Mouse (Mus musculus) hindlimb bud, embryonic 11.5 days (tissue): ENCODE measurements around the gene Cryzl2.

Experiments
- DNase-seq: peaks from one replicate; pipeline ENCODE4 v3.0.0-alpha.2; 2012; ENCODE audit warnings: low read depth, low spot score; ENCODE audit errors: extremely low spot score

Cryzl2 gene

DNA sequence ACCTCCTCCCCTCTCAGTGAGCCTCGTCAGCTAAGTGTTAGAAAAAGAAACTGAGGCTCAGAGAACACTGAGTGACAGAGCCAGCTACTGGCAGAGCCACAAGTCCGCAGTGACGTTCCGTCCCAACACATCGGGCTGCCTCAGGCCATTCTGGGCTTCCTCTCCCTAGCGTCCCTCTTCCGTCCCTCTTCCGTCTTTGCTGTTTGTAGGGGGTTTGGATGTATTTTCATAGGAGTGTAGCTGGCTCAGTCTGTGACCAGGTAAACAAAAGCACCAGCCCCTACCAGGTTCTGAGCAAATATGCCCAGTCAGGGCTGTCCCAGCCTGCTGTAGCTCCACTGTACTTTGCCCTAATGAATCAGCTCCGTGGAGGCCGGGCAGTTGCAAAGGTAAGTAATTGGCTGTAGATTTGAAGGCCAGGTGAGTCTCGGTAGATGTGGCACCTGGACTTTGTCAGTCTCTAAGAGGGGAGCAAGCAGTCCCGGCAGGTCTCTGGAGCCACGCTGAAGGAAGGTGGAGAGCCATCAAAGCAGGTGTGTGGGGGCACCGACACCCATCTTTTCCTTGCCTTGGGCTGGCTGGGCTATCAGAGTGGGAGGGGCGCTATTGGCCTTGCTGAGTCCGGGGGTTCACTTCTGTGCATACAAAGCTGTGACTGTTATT, 67.4 kb downstream of the Cryzl2 start:
- DNase-seq: no peak

DNA sequence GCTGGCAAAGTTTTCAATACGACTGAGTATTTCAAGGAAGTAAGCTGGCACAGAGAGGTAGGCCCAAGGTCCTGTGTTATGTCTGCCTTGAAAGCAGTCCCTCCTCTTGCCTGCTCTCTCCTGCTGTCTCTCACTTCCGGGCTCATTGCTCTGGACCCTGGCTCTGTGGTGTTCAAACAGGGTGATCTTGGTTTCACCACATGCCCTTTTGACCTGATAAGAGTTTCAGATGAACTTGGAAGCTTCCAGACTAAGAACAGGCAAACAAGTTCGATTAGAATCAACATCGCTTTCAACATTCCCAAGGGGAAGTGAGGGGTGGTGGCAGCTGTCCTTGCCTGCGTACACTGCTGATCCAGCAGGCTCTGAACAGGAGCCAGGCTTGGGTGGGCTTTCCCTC, 68.2 kb downstream of the Cryzl2 start:
- no peak for DNase-seq

DNA sequence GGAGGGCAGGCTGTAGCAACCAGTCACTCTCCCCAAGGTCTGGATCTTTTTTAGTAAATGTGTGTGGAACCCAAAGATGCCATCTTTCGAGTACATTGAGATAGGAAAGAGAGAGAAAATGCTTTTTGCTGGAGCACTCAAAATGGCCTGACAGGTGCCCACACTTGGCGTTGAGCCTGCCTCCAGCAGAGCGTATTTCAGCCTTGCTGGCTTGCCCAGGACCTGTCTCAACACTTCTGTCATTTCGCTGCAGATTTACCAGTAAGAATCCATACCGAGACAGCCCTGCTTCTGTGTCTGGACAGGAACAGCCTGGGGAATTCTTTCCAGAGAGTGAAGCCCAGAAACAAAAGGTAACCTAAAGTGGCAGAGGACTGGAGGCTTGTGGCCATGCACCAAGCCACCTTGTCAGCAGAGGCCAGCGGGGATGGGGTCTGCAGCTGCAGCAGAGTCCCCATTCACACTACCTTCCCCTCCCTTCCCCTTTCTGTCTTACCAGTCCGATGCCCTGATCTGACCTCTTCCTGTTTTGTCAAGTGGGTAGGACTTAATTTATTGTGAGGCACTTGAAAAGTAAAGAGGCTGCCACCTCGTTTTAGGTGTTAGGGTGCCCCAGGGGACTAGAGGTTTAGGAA, 74.6 kb downstream of the Cryzl2 start:
- no peak for DNase-seq

DNA sequence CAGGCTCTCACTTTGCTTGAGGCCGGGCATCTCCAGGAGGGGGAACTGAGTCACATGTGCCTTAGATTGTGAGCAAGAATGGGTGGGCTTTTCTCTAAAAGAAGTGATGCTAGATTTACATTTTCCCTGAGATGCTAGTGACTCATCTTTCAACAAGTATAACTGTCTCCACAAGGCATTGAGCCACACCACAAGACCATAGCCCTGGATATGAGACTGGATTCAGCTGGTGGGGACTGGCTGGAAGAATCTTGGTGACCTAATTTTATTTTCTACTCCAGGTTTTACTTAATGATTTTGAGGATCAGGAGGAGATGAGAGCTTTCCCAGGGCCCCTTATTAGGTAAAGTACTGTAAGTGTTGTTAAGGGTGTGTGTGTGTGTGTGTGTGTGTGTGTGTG, 77.2 kb downstream of the Cryzl2 start:
- DNase-seq: no peak

DNA sequence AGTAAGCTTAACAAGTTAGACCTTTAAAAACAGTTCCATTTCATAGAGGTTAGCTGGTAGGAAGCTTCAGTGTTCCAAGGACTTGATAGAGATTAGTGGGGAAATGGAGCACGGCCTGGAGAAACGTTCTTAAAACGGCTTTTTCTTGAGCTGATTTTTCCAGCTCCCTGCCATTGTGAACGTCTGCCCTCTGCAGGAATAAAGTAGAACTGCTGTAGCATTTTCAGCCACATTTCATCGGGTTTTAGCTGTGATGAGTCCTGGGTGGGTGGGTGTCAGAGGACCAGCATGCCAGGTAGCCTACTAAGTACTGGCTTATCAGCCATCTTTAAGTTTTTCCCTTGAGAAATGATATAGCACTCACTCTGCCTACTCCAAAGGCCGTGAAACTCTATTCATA, 78.1 kb downstream of the Cryzl2 start:
- DNase-seq: peak; percentile 69

DNA sequence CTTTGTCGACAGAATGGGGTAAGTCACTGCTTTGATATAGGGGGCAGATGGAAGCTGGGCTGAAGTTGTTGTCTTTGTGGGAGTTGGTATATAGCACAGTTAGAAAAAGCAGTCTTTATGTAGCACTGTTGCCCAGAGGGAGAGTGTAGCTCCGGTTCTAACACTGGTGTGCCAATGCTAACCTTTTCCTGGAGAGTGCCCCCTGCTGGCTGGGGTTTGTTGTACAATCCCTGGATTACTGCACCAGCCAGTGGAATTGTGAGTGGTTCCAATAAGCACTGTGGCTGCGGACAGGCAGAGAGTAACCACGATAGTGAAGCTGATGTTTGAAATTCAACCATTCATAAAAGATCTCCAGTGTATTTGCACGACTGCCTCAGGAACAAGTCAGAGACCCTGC, 79.3 kb downstream of the Cryzl2 start:
- DNase-seq: no peak
